Mouse (Mus musculus): Measurements from ENCODE around the gene Atp5g2. TPM values are rescaled to one million over a fixed set of nuclear protein-coding genes. Genes with fewer than 3 reads are reported as not detected.
A peak's percentile ranks its signal among the peaks of the same experiment; 100 is the strongest.

Atp5g2 gene
- total RNA-seq, 2 experiments from 2014 or later: 25.6 to 33.1 TPM

DNA sequence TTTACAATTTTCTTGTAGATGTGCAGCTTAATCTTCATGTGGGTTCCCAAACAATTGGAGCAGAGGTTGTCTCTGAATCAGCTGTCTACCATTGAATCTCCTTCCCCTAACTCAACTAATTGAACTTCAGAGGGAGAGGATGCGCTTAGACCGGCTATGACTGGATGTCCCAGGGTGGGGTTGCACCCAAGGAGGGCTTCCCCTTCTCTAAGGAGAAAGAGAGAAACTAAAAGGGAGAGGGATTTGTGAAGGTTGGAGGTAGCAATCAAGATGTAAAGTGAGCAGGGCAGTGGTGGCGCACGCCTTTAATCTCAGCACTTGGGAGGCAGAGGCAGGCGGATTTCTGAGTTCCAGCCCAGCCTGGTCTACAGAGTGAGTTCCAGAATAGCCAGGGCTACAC, 52.7 kb downstream of the Atp5g2 start:
- no peak for DNase-seq
- no peak overlapping the region for H3K4me3 ChIP-seq
- no peak overlapping the region for H3K27ac ChIP-seq
- intact Hi-C loops (cut with DNase I): no loop called here
- TF ChIP-seq CTCF (IDR thresholded peaks at IDR 0.05): no peak

DNA sequence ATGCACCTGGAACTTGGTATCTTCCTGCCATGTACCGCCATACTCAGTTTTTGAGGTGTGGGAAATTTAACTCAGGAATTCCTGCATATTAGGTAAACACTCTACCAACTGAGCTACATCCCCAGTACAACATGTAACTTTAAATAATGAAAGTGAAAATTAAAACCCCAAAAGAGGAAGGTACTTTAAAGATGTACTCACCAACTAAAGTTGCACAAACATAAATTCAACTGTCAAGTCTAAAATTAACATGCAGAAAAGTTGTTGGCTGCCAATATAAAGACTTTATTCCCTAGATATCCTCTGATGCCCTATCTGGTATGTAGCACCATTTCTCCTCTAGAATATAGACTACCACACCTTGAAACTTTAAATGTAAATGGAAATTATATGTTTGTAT, 54.5 kb downstream of the Atp5g2 start:
- H3K27ac ChIP-seq: peak overlapping the region; percentile 60

DNA sequence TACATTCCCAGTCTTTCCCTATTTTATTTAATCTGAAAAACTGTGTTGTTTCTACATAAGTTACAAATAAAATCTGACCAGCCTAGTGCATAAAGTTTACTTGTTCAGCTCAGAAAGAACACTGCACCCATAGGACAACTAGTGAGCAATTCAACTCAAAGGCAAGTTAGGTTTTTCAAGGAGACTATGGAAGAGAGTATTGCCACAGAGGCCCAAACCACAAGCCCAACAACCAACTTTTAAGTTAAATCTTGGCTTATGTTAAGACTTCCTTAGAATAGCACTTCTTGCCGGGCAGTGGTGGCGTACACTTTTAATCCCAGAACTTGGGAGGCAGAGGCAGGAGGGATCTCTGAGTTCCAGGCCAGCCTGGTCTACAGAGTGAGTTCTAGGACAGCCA, 56.0 kb downstream of the Atp5g2 start:
- intact Hi-C loops (cut with DNase I): no loop called here
- Histone ChIP-seq H3K27ac (peak overlapping the region; percentile 20; the same call in 1 of the 2 replicates), H3K4me3 (no peak overlapping the region)
- DNase-seq: no peak
- TF ChIP-seq CTCF (IDR thresholded peaks at IDR 0.05): no peak

More for the DNA sequence above, 54.5 kb downstream of the Atp5g2 start:
- peak overlapping the region; percentile 30; the same call in 1 of the 2 replicates for H3K4me3 ChIP-seq
- DNase-seq: no peak
- TF ChIP-seq CTCF (IDR thresholded peaks at IDR 0.05): no peak
- intact Hi-C loops (cut with DNase I): no loop called here

DNA sequence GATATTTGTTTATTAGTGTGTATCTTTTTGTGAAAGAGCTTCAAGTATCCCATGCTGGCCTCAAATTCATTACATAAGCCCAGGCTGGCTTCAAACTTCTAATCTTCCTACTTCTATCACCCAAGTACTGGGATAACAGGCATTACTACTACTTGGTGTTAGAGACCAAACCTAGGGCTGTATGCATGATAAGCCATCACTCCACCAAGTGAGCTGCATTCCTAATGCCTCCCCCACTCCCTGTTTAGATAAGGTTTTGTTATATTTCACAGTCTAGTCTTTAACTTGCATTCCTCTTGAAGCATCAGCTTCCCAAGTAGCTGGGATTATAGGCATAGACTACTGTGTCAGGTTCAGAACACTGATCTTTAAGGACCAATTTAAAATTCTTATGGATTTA, 57.9 kb downstream of the Atp5g2 start:
- Histone ChIP-seq H3K27ac (0 out of 2 replicates have a peak overlapping the region, but pooled peaks have one; percentile 4), H3K4me3 (no peak overlapping the region)
- no peak for DNase-seq
- TF ChIP-seq CTCF (IDR thresholded peaks at IDR 0.05): no peak
- intact Hi-C loops (cut with DNase I): no loop called here

DNA sequence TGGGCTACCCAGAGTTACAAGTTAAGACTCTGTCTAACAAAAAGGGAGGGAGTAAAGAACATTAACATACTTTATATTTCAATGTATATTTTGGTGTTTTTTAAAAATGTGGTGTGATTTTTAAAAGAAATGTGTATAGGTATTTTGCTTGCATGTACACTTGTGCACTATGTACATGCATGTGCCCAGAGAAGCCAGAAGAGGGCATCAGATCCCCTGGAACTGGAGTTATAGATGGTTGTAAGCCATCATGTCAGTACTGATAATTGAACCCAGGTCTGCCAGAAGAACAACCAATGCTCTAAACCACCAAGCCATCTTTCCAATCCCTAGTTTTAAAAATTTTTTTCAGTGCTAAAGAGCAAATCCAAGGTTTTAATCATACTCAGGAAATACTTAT, 59.2 kb downstream of the Atp5g2 start:
- intact Hi-C loops (cut with DNase I): no loop called here
- H3K4me3 ChIP-seq: no peak overlapping the region
- peak; percentile 49 for TF ChIP-seq CTCF (IDR thresholded peaks at IDR 0.05)
- H3K27ac ChIP-seq: no peak overlapping the region
- DNase-seq: no peak

Small RNAs within 50 kb of the gene (microRNA-seq; reads per million reads assigned to microRNA genes)
- gene Mir688: not detected

Other genes with a start within 250 kb of the Atp5g2 start
- 1 to 10 TPM; 7.2 to 9.5 TPM for gene Amhr2, start 227.0 kb downstream of the Atp5g2 start, total RNA-seq (2021)
- gene Prr13, start 213.3 kb downstream of the Atp5g2 start, total RNA-seq (2021): 10 to 100 TPM; 17.3 to 18.2 TPM
- 100 to 1,000 TPM; 401 to 459 TPM for gene Pcbp2, start 201.8 kb downstream of the Atp5g2 start, total RNA-seq (2021)
- not detected for gene Gm10337, start 168.6 kb downstream of the Atp5g2 start, total RNA-seq (2021)
- 1 to 10 TPM; 1.3 to 1.6 TPM for gene Map3k12, start 155.3 kb downstream of the Atp5g2 start, total RNA-seq (2021)
- gene Tarbp2, start 154.2 kb downstream of the Atp5g2 start, total RNA-seq (2021): 10 to 100 TPM; 33.0 to 37.0 TPM
- gene Npff, start 147.4 kb downstream of the Atp5g2 start, total RNA-seq (2021): 1 to 10 TPM; 2.6 TPM
- gene Gm28047, start 47.3 kb downstream of the Atp5g2 start, total RNA-seq (2021): 1 to 10 TPM in 1 of 2 experiments, not detected in 1; 1.8 TPM
- 10 to 100 TPM; 60.2 to 62.5 TPM for gene Atf7, start 46.9 kb downstream of the Atp5g2 start, total RNA-seq (2021)
- 10 to 100 TPM; 67.7 to 70.2 TPM for gene Calcoco1, start 49.8 kb upstream of the Atp5g2 start, total RNA-seq (2021)
- gene Hoxc13, start 248.8 kb upstream of the Atp5g2 start, total RNA-seq (2021): not detected

Measured in gastrocnemius, adult 2 months (tissue).